Mouse (Mus musculus) ES-CJ7 (cell line): ENCODE results near the gene E130114P18Rik.

Experiments used
- DNase-seq: peaks from one replicate; pipeline ENCODE4 v3.0.0; 2011; ENCODE audit warnings: low read depth, low spot score

The E130114P18Rik gene

DNA sequence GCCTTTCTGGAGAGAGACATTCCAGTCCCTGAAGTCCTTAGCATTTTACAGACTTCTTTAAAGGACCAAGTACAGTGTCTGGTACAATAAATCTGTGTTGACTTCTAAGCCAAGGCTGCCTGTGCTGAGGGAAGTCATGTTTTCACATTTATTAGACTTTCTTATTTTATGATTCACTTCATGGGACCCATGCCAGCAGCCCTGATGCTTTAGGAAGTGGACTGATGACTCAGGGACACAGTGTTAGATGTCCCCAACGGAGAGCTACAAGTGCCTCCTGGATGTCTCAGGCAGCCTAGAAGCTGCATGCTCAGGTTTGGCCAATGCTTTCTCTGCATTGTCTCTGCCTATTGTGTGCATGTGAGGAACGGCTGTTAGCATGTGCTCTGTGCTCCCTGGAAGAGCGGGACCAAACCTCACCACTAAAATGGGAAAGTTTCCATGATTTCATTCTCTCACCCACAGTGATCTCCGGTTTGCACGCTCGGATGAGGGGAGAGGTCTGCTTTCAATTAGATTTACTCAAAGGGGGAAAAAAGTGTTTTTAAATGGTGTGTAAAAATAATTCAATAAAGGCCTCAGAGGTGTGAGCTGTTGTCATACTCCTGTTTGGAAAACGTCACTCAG, 82.4 kb downstream of the E130114P18Rik start:
- no peak for DNase-seq

DNA sequence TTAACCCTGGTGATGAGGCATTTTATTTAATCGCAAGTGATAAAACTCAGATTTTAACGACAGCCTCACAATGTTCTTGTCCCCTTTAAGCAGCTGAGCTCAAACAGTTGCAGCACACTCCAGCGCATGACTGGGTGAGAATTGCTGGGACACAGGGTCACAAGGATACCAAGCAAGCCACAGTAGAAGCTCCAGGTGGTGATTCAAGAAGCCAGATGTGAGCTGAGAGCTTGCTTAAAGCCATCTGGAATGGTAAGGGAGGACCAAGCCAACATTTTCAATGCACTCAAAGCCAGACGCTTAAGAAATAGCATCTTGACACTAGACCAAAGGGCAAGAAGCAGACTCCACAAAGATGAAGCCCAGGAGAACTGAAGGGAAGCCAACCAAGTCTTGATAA, 83.9 kb downstream of the E130114P18Rik start:
- DNase-seq, result no peak

DNA sequence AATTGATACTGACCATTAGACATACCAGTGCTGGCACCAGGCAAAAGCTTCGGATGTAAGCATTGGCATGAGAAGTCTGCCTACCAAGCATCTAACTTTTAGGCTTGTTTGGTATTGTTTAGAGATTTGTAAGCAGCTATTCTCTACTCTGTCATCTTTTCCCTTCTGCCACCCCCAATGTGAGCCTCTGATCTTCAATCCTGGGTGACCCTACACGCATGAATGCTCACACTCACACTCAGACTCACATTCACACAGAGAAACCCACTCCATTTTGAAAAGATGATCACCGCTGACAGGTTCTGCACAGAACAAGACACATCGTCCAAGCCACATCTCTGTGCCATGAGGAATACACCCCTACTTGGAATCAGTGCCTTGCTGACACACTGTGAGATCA, 84.8 kb downstream of the E130114P18Rik start:
- no peak for DNase-seq

DNA sequence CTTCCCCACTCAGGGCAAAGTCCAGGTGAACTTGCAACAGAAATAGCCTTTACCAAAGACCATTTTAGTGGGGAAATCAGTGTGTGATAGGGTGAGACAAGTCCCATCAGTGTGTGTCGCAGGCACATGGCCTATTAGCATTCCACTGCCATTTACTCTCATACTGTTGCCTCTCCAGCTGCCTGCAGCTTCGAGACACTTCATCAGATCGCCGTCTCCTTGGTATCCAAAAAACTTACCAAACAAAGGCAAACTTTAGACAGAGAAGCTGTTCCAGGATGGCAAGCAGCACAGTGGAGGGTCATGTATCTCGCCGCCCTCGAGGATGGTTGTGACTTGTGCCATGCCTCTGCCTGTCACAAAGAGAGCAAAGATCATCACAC, 87.5 kb downstream of the E130114P18Rik start:
- DNase-seq, result no peak

DNA sequence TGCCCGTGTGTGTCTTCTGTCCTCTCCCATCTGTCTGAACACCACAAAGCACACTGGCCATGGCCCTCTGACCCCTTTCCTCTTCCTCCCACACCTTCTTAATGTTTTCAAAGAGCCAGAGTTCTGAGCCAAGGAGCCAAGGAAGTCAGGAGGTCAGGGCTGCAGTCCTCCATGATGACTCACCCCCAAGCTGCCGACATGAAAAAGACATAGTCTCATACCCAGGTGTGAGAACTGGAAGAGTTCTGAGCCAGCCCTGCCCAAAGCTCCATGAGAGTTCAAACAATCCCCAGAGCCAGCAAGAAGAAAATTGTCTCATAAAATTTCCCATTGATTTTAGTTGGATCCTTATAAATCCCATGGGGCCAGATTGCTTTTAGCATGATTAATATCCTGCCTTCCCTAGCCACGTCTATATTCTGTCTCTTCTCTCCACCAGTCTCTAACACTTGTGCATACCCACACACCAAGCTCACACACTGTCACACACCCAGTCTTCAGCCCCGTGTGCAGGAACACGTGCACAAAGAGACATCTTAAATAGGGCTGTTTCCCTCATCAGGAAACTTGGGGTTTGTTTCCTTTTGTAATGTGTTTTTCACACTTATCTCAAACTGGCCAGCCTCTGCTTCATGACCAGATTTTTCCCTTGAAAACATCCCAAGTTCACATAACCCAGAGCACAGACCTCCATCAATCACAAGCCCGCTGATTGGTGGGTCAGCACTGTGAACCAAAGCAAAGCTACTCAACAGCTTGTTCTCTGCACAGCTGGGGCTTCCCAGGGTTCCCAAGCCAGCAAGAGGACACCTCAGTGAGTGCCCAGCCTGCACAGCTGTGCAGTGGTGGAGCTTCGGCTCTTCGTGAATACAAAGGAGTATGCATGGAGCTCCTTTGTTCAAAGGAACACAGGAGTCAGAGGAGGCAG, 88.2 kb downstream of the E130114P18Rik start:
- DNase-seq, result no peak

DNA sequence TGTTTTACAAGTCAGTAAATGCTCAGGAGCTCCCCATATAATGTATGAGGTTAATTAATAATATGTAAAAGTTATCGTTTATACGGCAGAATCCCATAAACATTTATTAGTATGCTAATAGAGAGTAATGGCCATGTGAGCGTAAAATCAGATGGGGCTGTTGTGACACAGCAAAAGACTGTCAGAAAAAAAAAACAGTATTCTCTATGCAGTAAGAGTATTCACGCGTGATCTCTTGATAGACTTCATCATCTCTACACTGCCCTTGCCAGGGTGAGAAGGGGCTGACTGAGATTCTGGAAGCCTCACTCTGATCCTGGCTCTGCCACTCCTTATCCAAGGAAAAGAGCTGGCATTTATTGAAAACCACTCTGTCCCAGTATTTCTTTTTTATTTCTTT, 91.9 kb downstream of the E130114P18Rik start:
- no peak for DNase-seq

DNA sequence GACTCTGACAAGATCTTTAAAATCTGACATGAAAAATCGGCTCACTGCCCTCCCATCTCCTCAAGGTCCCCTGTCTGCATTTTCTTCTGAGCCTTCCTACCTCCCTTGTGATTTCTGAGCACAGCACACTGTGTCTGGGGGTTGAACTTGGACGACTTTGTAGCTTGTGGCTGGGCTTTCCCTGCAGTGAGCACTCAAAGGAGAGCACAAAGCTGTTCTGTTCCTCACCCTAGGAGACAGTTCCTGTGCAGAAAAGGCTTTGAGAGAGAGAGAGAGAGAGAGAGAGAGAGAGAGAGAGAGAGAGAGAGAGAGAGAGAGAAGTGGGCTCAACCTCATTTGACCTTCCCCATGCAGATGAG, 101.3 kb downstream of the E130114P18Rik start:
- no peak for DNase-seq

DNA sequence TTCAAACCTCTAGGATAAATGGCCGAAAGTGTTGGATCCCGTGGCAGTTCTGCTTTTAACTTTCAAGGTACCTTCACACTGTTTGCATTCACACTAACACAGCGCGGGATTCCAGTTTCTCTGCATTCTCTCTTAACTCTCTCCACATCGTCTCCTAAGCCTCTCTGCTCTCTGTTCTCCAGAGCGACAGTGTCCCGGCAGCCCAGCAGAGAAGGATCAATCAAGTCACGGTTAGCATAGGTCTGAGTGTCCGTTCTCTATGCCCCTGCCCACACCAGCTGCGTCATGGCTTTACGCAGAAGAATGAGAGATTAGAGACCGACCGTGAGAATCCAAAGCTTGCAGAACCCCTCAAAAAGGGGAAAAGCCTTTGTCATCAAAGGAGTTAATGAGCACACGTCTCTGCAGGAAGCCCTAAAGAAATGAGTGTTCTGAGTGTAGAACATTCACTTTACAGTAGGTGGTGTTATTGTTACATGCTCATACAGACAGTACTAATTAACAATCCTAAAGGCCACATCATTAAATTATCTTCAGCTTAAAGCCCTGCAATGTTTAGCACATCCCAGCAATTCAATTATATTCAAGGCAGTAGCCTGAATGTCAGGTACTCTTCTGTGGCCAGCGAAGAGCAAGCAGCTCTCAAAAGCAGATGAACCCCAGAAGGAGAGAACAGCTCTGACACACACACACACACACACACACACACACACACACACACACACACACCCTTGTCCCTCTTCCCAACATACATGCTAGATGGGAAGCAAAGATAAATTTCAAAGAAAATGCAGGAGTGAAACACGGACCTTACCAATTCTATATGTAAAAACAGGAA, 101.9 kb downstream of the E130114P18Rik start:
- no peak for DNase-seq

DNA sequence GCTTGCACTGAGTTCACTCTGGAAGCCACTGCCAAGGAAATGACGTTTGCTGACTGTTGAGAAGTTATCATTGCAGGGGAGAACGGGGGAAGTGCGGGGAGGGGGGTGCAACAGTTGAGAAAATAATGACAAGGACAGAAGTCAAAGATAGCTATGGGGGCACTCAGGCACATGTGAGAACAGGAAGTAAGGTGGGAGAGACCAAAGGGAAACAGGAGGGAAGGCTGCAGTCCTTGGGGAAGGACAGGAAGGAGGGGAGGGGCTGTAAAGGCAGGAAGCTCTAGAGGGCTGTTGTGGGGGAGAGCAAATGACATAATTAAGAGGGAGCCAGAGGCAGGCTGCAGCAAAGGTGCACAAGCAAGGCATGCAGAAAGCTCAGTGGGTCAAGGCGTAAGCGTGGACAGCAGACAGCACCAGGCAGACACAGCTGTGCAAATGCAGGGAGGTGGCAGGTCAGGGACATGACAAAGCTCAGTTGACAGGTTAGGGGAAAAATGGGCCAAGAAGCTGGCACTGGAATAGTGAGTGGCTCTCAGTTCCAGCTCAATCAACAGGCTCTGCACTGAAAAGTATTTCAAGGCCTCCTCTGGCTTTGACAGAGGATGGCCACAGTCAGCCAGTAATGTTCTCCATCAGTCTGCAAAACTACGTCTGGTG, 103.9 kb downstream of the E130114P18Rik start:
- DNase-seq, result no peak

DNA sequence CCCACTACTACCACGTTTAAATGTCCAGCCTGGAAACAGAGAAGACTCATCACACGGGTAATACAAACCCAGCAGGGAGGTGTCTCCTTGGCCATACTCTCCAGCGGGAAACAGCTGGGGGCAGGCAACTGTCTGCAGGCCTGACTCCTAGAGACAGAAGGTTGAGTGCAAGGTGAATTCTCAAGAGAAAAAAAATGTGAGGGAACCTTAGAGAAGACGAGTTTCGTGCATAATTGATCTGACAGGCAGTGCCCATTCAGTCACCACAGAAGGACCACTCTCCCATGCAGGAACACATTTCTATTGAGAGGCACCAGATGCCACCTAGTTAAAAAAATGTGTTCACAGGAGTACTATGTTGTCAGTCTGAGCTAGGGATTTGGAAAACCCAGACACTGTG, 105.4 kb downstream of the E130114P18Rik start:
- no peak for DNase-seq

DNA sequence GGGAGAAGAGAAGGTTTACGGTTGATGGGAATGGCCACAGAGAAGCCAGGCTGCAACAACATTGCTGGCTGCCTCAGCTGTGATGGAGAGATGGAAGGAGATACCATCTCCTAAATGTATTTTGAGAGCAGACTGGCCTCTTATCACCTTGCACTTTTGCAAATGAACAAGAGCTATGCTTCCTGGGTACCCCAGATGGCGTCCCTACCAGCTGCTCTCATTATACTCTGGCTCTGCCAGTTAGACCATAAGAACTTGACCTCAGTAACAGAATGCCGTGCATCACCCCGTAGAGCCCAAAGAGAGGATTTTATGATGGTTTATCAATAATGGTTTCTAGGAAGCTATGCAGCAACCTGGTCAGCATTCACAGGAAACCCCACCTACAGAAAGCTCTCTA, 106.0 kb downstream of the E130114P18Rik start:
- DNase-seq, result no peak

DNA sequence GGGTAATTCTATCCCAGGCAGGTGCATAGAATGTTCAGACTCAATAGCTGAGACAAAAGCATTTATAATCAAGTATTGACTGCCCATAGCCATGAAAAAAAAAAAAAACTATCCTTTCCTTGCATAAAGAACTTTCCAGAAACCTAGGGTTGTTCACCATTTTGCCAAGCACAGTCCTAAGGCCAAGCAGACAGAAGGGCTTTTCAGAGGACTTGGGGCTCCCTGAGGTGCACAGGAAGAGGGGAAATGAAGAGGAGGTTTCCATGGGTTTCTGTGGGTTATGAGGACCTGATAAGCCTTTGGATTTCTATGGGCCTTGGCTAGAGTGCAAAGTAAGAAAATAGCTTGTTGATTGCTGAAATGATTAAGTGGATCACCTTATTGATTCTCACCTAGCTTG, 107.5 kb downstream of the E130114P18Rik start:
- DNase-seq, result no peak

DNA sequence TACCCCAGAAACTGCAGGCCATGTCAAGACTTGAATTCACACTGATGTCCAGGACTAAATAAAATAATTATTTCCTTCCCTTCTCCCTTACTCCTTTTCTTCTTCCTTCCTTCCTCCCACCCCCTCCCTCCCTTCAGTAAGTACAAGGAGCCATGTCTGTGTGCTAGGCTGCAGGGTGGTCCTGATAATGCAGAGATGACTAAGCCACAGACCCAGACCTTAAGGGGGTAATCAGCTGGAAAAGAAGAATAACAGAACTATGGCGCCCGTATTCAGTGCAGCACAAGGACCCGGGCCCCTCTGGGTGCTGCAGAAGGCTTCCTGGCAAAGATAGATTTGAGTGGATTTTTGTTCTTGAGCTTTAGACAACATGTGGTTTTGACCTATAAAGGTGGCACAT, 108.1 kb downstream of the E130114P18Rik start:
- no peak for DNase-seq

DNA sequence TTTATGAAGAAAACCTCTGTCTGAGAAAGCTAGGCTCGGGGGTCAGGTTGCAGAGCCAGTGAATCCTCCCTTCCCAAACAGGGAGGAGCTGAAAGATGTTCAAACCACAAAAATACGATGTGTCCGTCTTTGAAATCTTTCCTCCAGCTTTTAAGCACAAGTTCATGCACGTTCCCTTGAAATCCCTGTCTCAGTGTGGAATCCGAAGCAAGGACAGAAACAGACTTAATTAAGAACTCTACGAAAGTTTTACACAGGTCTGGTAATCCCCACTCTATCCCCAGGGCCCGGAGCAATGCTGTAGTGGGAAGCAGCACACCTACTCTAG, 112.5 kb downstream of the E130114P18Rik start:
- DNase-seq, result no peak

DNA sequence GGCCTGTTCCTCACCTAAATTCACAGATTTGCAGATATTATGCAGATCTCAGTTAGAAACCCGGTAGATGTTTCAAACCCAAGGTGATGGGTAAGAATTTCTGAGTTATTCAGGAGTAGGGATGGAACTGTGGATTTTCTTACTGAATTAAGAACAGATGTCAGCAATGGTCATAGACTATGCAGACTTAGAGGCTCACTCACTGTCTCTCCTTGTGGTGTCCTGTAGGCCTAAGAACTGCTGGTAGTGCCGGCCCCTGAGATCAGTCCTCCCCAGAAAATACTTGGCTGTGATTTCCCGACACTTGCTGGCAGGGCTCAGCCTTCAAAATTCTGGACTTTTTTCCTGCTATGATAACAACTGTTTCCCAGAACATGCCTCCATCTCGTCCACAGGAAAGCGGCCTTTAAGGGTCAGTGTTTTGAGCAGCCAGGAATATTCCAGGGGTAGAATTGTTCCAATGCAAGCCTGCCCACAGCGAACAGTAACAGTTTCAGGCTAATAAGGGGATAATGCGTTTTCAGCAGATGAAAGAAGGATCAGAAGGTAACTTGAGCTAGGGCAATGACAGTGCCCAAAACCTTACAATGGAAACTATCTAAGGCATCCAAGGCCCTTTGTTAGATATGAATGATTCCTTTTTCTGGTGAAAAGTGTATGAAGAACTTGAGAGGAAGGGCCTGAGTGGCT, 113.0 kb downstream of the E130114P18Rik start:
- no peak for DNase-seq

DNA sequence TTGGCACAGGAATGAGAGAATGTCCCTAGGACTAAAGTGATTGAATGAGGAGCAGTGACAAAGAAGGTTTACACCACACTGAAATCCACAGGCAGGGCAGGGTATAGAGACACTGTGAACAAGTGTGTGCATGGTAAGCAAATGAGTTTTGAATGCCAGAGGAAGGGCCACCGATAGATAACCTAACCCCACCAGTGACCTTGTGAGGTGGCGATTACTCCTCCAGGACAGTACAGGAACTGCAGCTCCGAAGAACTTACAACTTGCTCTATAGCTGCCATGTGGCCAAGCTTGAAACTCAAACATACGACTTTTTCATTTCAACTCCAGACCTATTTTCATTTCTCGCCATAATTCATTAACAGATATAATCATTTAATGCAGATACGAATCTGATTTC, 114.0 kb downstream of the E130114P18Rik start:
- DNase-seq, result peak; percentile 7

DNA sequence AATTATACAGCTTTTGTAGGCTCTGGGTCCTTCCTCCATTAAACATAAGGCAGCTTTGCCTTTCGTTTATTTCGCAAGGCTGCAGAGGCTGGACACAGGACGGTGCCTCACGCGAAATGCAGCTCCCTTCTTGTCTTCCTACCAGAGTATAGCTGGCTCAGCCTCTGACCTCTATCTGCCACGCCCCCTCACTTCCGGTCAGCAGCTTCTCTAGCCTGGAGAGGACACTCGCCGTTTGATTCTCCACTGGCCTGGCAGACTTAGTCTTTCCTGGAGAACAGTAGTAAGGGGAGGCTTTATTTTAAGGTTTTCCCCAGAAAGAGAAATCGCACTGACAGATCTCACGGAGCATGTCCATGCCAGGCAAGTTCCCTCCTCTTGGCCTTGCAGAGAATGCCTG, 115.0 kb downstream of the E130114P18Rik start:
- no peak for DNase-seq

DNA sequence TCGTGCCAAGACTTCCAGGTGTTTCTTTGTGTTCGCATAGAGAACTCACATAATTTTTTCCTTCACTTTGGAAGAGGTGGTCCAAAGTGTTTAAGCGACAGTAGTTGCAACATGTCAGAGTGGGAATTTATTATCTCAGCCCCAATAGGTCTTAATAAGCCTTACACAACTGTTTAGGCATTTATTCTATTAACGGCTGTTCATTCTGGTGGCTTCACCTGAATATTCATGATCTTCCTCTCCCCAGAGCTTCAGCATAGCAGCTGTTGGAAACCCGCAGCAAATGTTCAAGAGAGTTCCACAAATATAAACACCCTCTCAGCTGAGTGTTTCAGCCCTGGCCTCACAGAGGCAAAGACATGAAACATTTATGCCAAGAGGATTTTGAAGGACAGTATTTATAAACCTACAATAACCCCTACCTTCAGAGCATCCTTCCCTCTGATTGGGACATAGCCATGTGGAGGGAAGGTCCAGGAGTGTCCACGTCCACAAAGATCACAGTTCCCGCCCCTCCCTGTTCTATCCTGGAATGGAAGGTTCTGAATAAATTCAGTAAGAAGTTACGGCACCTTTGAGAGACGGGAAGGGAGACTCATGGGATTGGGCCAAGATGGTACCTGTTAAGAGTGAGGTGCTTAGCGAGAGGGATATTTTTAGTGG, 116.1 kb downstream of the E130114P18Rik start:
- no peak for DNase-seq

DNA sequence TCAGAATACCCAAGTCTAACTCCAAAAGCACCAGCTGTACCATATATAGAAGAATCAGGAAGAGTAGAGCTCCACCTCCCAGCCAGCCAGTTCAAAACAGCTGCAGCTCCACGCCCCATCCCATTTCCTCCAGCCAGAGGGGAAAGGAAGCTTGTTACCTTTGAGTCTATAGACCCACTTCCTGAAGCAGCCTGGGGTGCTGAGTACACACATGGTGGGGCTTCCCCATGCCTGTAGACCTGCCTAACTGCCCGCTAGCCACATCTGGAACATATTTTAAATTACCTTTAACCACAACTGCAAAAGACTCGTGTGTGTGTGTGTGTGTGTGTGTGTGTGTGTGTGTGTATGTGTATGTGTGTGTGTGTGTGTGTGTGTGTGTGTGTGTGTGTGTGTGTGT, 120.3 kb downstream of the E130114P18Rik start:
- no peak for DNase-seq

DNA sequence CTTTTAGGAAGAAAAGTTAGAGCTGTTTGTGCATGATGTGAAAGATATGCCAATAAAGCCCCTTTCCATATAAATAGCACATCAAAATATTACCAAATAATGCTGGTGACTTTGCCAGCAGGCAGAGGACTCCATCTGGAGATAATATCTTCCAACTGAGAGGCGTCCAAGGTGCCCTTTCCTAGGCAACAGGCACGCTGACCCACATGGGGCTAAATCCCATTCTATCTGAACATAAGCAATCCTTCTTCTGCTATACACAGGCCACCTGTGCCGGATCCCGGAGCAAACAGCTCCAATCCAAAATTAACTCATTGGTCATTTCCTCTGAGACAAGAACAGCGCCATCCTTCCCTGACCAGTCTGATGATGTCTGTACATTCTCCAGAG, 128.3 kb downstream of the E130114P18Rik start:
- no peak for DNase-seq
